In genomic region chr2:134527419-134528114, GRCm38 (mm10) we compare ENCODE assay signal across 8 mouse cellular contexts. TPM values are rescaled to one million over a fixed set of nuclear protein-coding genes. Genes with fewer than 3 reads are reported as not detected.
DNase-seq lines count a peak whose midpoint lies in the region; ATAC-seq lines count a peak whose summit lies in the region.

No protein-coding gene starts in this region.

- H3K36me3 ChIP-seq in heart, embryonic 15.5 days, result no peaks in the 10 kb centered on the region
- H3K36me3 ChIP-seq in limb, embryonic 12.5 days, result no peaks in the 10 kb centered on the region

- WGBS in heart, embryonic 15.5 days, result 45% methylated on average over 11 of the region's 11 CpGs
- 60% methylated on average over 11 of the region's 11 CpGs for WGBS in limb, embryonic 12.5 days

- H3K9ac ChIP-seq in heart, embryonic 15.5 days, result no peak overlapping the region
- no peak overlapping the region for H3K9ac ChIP-seq in limb, embryonic 12.5 days (replicated peaks)

- ATAC-seq in heart, embryonic 15.5 days (replicated peaks; ENCODE audit: insufficient number of reproducible peaks, insufficient read depth, low FRiP score, low read depth), result peak; percentile 75; the same call in 1 of the 2 replicates
- no peak for ATAC-seq in limb, embryonic 12.5 days (ENCODE audit: insufficient number of reproducible peaks, insufficient read depth, low FRiP score, low TSS enrichment, low read depth)
- no peak for ATAC-seq in megakaryocyte-erythroid progenitor cell, adult 5-6 weeks (replicated peaks; ENCODE audit: low FRiP score, low TSS enrichment, poor library complexity, severe bottlenecking)

- H3K4me2 ChIP-seq in heart, embryonic 15.5 days, result peak overlapping the region; percentile 42
- H3K4me2 ChIP-seq in limb, embryonic 12.5 days, result peak overlapping the region; percentile 23; the same call in 1 of the 2 replicates

- no peak overlapping the region for H3K4me3 ChIP-seq in heart, embryonic 15.5 days
- H3K4me3 ChIP-seq in limb, embryonic 12.5 days (replicated peaks), result no peak overlapping the region

- H3K4me1 ChIP-seq in heart, embryonic 15.5 days (replicated peaks), result peaks cover 4% of the 10 kb centered on the region
- H3K4me1 ChIP-seq in limb, embryonic 12.5 days (replicated peaks), result peaks cover 12% of the 10 kb centered on the region

- peak; percentile 16 to 46 for DNase-seq in adrenal gland, adult (ENCODE audit: inconsistent age in 2 of 2, low spot score in 1 of 2)
- no peak for DNase-seq in adrenal gland, adult 18-20 months (ENCODE audit: low spot score in 2 of 2)
- peak; percentile 30 for DNase-seq in adrenal gland, postnatal 10 days
- no peak for DNase-seq in right cerebral cortex, postnatal 14 days
- no peak for DNase-seq in right cerebral cortex, postnatal 36 days (ENCODE audit: low spot score in 2 of 2)

- H3K27ac ChIP-seq in heart, embryonic 15.5 days, result peak overlapping the region; percentile 75
- peak overlapping the region; percentile 78 for H3K27ac ChIP-seq in limb, embryonic 12.5 days

- H3K27me3 ChIP-seq in heart, embryonic 15.5 days, result no peaks in the 10 kb centered on the region
- no peaks in the 10 kb centered on the region for H3K27me3 ChIP-seq in limb, embryonic 12.5 days

- H3K9me3 ChIP-seq in heart, embryonic 15.5 days (replicated peaks), result no peaks in the 10 kb centered on the region
- no peaks in the 10 kb centered on the region for H3K9me3 ChIP-seq in limb, embryonic 12.5 days

RNA-seq across cellular contexts. Expression of gene Hao1, which starts 26.6 kb away (rescaled TPM):
- under 1 TPM in 1 of 2 experiments, not detected in 1; 0.46 TPM for total RNA-seq in adrenal gland, adult 18-20 months (2021)
- 10 to 100 TPM; 17.3 to 39.1 TPM for total RNA-seq in adrenal gland, postnatal 10 days (2021)
- not detected in 2 replicates for polyA plus RNA-seq in heart, embryonic 15.5 days (2015; fragmentation: Nextera tagmentation; extraction: Ambion mirVana)
- polyA plus RNA-seq in limb, embryonic 12.5 days (2016; fragmentation: Nextera tagmentation; extraction: Ambion mirVana), result not detected in 2 replicates
- not detected in 2 replicates for total RNA-seq in megakaryocyte-erythroid progenitor cell, adult 5-6 weeks (2014; fragmentation: Nextera tagmentation)
- total RNA-seq in megakaryocyte-erythroid progenitor cell, adult 5-6 weeks (2017), result not detected in 2 replicates

Comparison
In these comparisons a context has a peak if more than half of its experiments do, and no peak if none do; other contexts are left out.
1. DNase-seq: peak in adrenal gland, adult (2 of 2) and adrenal gland, postnatal 10 days (single experiment); none in adrenal gland, adult 18-20 months (0 of 2), right cerebral cortex, postnatal 14 days (single experiment) and right cerebral cortex, postnatal 36 days (0 of 2).
2. RNA of gene Hao1, which starts 26.6 kb away (total RNA-seq): 17.3 to 39.1 TPM in adrenal gland, postnatal 10 days; 0.46 TPM in adrenal gland, adult 18-20 months and not detected in megakaryocyte-erythroid progenitor cell, adult 5-6 weeks; every median in the first group is over 10 times any median in the second.